Mouse (Mus musculus) olfactory bulb, adult 2 months (tissue): ENCODE measurements around the gene Rasgrp3.

Source experiments
- CTCF ChIP-seq: fragments of 200-500 bp; IDR thresholded peaks from 2 replicates; pipeline ENCODE4 v1.5.1; 2012; ENCODE audit warnings: low read depth, mild to moderate bottlenecking, low read length, moderate library complexity; ENCODE audit not compliant: insufficient read depth
- POLR2A ChIP-seq: fragments of 200-500 bp; IDR thresholded peaks from 2 replicates; pipeline ENCODE4 v1.6.1; 2012; ENCODE audit warnings: mild to moderate bottlenecking, low read depth, low read length, moderate library complexity; ENCODE audit not compliant: insufficient read depth

GRCm38 (mm10) chr17:75475985-75476384, 40.3 kb downstream of the Rasgrp3 start:
- no peak for TF ChIP-seq CTCF
- no peak for TF ChIP-seq POLR2A
